Mouse (Mus musculus) erythroblast, embryonic 14.5 days (primary cell): ENCODE data around the gene Otud4.

Source experiments
- GATA1 ChIP-seq: IDR thresholded peaks from 2 replicates; pipeline ENCODE4 v1.6.1; 2012; ENCODE audit warnings: low read length, inconsistent platforms, mixed read lengths
- TAL1 ChIP-seq: IDR thresholded peaks from 3 replicates; pipeline ENCODE4 v1.6.1; 2012; ENCODE audit warnings: low read length, inconsistent platforms, mixed read lengths

- TF ChIP-seq GATA1, result no peak
- TF ChIP-seq TAL1, result no peak
Measured at GRCm38 (mm10) chr8:79679005-79679404, 39.6 kb downstream of the Otud4 start.
